Mouse (Mus musculus) frontal cortex, postnatal 36 days (tissue): ENCODE results near the gene Ntmt1.
A peak's percentile ranks its signal among the peaks of the same experiment; 100 is the strongest.

ENCODE experiments used
- DNase-seq, 2 experiments: peaks; one replicate each; pipeline ENCODE4 v3.0.0; 2022; ENCODE audit warnings: low spot score in 2 of 2

Gene Ntmt1

GRCm38 (mm10) chr2:30784078-30784994 is 23.3 kb upstream of the Ntmt1 start:
- no peak for DNase-seq

DNA sequence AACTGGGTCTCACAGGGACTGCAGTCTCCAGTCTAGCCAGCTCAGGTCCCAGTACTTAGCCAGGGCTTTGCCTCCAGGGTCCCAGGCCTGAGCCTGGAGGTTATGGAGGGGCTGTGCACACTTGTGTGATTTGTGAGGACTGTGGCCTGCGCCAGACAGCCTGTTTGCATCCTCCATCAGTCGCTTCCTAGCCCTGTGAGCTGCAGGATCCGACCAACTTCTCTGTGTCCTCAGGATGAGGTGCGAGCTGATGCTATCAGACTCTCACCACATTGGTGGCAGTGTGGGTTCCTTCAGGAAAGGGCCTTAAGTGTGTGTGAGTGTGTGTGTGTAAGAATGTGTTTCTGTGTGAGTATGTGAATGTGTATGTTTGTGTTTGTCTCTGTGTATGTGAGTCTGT is 20.2 kb upstream of the Ntmt1 start:
- no peak for DNase-seq

DNA sequence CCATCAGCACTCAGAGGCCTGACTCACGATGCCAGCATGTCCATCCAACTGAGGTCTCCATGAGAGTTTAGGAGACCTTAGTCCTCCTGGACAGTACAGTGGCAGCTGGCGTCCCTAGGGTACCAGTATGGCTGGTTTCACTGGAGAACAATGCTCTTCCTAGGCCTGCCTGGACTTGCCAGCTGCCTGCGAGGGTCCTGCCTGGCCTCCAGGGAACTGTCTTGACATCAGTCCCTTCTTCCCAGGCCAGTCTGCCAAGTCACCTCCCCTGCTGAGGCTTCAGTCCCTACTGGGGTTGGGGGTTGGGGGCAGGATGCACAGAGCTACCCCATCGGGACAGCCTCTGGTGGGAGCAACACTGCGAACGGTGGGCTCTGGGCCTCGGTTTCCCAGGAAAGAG is 15.6 kb upstream of the Ntmt1 start:
- no peak for DNase-seq

DNA sequence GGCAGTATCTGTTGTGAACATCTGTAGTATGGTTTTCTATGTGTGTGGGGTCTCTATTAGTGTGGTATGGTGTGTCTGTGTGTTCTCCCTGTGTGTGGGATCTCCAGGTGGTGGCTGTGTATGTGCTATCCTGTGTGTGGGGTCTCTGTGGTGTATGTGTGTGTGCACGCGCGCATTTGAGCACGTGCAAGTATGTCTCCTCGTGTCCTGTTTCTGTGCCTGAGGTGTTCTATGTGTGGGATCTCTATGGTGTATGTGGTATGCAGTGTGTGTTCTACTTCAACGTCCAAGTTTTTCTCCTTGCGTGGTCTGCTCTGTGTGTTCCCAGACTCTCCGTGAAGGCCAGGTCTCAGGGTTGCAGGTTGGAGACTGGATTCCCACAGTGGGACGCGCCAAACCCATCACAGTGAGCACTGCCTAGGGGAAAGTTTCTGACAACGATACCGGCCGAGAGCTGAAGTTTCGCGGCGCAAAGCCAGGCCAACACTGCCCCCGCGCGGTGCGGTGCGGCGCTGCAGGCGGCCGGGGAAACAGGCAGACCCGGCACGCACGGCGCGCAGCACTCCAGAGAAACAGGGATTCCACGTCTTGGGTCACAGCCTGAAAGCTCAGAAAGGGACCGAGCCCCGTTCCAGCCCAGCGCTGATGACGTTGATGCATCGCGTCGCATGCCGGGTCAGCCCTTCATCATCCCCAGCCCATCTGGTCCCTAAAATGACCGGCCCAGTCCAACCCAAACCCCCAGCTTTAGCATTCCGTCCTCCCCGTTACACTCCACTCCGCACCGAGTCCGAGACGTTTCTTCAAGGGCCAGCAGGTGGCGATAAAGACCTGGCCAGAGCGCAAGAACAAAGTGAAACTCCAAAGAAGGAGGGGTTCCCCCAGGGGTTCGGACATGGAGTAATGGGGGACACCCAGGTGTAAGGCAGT is 13.2 kb upstream of the Ntmt1 start:
- peak; percentile 98 for DNase-seq

DNA sequence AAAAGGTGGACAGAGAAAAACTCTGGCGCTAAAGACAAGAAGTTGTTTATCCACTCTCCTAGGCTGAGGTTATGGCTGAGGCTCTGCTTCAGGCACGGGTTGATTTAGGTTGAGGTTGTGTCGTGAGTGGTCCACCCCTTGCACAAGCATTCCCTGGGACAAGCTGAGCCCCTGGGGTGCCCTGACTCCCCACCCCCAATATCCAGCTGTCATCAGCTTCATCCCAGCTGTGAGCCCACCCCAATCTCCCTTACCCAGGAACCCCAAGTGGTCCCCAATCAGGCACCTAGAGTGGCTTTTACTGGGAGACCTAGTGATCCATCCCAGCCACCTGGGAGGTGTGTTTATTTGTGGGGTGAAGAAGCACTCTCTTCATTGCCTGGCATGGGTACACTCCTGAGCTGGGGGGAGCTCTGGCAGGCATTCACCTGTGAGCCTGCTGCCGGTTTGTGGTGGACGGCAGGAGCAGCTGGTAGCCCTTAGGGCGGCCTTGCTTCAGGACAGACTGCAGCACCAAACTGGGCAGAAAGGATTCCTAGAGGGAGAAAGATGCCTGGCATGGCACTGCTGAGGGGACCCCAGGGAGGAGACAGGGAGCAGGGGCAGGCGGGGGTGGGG is 12.2 kb upstream of the Ntmt1 start:
- DNase-seq = no peak

- DNase-seq = no peak
These were observed 11.7 kb upstream of the Ntmt1 start for GRCm38 (mm10) chr2:30795889-30796275.

DNA sequence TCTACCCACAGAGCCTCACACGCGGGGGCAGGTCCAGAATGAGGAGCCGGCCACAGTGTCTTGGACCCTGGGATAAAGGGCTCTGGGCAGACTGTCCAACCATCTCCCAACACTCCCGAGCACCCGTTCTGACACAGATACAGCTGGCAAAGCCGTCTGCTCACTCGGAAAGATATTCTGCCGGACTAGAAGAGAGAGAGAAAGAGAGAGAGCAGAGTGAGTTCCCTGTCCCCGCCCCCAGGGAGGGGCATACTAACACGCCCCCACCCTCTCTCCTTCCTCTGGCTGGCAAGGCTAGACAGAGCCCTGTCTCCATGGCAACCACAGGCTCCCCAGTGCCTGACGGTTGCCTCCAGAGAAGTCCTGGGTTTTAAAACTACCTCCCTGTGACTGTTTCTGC is 11.2 kb upstream of the Ntmt1 start:
- peak; percentile 86 to 92 for DNase-seq

GRCm38 (mm10) chr2:30799456-30799855 is 8.2 kb upstream of the Ntmt1 start:
- no peak for DNase-seq

- no peak for DNase-seq
These were observed 7.0 kb upstream of the Ntmt1 start for GRCm38 (mm10) chr2:30800671-30801066.

DNA sequence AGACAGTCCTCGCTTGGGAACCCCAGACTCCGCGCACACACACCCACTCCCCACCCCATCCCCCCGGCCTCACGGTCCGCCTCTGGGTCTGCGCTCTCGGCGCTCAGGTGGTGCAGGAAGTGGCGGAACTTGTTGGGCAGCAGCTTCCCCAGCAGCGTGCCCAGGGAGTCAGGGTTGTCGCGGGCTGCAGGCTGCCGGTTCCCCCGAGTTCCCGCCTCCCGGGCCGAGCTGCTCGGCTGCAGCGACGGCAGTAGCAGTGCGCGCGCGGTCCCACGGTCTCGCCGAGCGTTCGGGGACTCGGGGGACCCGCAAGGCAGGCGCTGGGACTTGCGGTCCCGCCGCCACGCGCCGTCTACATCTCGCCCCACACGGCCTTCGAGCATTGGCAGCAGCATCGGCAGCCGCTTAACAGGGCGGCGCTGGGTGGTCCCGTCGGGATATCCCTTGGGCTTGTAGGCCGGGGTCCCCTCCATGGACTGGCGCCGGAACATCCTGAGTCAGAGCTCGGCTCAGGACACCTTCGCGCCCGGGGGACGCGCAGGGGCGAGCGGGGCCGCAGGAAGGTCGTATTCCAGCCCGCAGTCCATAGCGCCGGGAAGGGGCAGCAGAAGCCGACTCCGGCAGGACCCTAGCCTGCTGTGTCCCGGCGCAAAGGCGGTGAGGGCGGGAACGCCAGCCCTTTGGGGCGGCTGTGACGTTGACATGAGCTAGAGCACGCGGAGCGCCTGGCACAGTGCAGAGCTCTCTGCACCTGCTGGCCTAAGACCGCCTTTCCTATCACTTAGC is 6.4 kb upstream of the Ntmt1 start:
- peak; percentile 44 to 45 for DNase-seq

GRCm38 (mm10) chr2:30803604-30804003 is 4.0 kb upstream of the Ntmt1 start, which contains the start of gene 1700001O22Rik:
Gene 1700001O22Rik, minus strand, starts transcription at chr2:30803661.
- DNase-seq = no peak

DNA sequence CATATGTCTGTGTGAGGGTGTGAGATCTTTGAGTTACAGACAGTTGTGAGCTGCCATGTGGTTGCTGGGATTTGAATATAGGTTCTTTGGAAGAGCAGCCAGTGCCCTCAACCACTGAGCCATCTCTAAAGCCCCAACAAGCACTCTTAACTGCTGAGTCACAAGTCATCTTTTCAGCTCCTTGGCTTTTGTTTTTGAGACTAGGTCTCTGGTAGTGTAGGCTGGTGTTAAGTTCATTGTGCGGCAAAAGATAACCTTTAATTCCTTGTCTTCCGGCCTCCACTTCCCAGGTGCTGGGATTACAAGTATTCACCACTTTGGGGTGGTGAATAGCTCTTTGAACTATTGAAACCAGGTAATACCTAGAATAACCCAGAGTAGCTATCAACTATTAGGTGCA is 1.6 kb upstream of the Ntmt1 start:
- DNase-seq = no peak

DNA sequence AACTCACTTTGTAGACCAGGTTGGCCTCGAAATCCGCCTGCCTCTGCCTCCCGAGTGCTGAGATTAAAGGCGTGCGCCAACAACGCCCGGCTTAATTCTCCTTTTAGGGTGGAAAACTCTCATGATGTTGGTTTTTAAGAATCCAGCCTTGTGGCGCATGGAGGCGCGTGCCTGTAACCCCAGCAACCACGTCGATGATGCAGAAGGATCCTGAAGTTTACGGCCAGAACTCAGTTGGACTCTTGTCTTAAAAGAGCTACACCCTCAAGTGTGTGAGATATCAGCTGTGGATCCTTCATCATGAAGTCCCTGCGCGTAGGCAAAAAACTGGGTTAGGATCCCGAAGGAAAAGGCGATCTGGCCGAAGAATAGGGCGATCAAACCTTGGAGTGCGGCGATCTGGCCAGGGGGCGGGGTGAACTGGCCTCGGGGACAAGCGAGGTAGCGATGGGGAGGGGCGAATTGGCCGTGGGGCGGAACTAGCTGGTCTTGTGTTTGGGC is 429 bp upstream of the Ntmt1 start:
- DNase-seq = no peak

DNA sequence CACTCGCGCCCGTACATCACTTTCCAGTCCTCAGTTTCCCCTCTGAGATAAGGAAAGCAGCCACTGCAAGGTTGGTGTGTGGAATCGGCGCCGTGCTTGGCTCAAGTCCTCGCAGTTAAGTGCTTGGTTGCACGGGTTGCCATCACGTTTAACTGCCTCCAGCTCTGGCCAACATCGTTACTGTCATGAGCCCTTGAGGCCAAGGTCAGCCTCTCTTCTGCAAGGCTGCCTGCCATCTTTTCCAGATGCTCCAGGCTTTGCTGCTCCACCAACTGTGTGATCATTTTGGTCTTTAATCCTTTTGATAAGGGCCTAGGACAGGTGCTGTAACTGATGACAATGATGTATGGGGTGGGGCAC is 650 bp downstream of the Ntmt1 start:
- DNase-seq = no peak

DNA sequence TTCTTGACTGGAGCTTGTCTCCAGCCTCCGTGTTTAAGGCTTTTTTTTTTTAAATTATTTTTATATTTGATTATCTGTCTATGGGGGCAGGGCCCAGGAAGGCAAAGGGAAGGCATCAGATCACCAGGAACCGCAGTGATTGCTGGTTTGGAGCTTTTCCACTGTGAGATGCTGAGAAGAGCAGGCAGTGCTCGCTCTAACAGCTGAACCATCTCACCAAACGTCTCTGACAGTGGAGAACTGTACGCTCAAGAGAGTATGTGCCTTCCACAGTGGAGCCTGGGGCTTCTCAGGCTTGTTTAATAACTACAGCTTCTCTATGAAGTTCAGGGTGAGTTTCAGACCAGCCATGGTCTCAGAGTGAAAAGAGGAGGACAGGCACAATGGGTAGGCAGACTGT is 1.9 kb downstream of the Ntmt1 start:
- no peak for DNase-seq

DNA sequence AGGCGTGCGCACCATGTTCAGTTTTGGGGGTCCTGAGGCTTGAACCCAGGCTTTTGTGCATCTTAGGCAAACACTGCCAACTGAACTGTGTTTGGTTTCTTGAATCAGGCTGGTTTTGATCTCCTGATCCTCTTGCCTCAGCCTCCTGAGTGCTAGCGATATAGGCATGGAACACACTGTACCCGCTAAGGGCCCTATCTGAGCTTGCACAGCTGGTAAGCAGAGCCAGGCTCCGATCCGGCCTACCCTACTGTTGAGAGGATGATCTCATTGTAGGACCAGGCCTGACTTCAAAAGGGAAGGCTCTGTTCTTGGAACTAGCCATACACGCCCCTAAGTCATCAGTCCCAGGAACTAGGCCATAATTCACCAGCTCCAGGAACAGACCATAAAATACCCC is 2.9 kb downstream of the Ntmt1 start:
- DNase-seq = no peak

DNA sequence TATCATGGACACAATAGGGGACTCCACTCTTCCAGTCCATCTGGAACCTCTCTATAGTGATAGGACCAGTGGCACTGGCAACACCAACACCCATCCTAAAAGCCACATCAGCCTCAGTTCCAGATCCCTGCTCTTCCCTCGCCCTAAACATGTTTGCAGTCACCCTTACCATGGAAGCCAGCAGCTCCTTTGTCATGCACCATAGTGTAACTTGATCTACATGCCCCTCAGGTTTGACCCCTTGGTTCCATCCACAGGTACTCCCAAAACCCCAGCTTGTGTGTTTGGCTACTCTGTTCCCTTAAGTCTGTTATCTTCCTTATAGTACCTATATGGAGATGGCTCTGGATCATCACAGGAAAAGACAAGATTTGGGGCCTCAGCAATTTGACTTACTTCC is 8.8 kb downstream of the Ntmt1 start:
- no peak for DNase-seq

GRCm38 (mm10) chr2:30819873-30820272 is 12.2 kb downstream of the Ntmt1 start:
- DNase-seq = no peak

DNA sequence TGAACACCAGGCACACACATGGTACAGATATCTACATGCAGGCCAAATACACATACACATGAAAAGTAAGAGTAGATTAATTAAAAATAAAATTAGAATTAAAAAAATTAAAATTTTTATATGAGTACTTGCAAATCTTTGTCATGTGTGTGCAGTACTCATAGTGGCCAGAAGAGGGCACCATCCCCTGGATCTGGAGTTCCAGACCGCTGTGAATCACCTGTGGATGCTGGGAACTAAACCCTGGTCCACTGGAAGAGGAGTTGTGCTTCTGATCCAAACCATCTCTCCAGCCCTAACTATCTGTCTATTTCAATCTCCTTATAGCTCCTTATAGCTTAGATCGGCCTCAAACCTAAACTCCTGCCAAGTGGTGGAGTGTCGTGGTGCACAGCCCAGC is 13.4 kb downstream of the Ntmt1 start:
- no peak for DNase-seq

- no peak for DNase-seq
These were observed 14.8 kb downstream of the Ntmt1 start for GRCm38 (mm10) chr2:30822460-30822859.
